Mouse (Mus musculus) ovary, postnatal 10 days (tissue): ENCODE results near the gene Abhd2.

Experiments
- DNase-seq: peaks from one replicate; pipeline ENCODE4 v3.0.0; 2022; ENCODE audit warnings: low spot score

The Abhd2 gene

DNA sequence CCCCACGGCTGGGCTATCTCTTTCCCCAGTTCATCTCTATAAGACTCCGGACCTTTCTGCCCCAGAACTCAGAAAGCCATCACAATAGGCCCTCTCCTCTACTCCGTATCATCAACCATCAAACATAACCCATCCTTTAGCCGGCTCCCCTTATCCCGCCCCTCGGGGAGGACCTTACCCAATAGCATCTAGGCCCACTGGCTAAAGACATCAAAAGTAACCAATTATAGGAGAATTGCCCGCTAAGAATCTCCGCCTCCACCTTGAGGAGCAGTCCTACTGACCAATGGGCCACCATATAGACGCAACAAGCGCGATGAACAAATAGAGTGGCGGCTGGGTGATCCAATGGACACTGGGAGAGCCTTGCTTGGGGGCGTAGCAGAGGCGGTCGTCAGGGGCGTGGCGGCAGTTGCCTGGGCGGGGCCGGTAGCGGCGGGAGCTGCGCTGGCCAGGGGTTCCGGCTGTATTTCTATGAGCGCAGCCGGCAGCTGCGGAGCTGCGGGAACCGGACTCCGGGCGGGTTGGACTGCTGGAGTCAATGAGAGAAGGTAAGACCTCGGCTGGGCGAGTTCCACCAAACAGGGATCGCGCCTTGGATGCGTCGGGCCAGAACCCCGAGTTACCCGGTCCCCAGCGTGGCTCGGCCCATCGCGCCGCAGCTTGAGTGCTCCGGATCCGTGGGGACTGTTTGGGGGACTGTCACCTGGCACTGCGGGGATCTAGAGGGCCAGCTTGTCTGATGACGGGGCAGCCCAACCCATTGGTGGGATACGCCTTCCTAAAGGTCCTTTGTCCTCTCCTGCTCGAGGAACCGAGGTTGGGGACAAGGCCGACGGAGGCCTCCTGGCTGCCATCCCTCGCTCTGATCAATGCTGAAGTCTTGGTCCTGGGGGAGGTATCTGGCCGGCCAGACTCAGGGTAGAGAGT lies at the start of gene Abhd2:
Abhd2 (plus strand) TSS at position 411 of the 930 bp plus-strand sequence.
- DNase-seq, result peak; percentile 100

GRCm38 (mm10) chr7:79225477-79225876 lies 47.5 kb upstream of the Abhd2 start:
- DNase-seq, result no peak

- DNase-seq, result no peak
Observed at GRCm38 (mm10) chr7:79226172-79226571, 46.8 kb upstream of the Abhd2 start.

DNA sequence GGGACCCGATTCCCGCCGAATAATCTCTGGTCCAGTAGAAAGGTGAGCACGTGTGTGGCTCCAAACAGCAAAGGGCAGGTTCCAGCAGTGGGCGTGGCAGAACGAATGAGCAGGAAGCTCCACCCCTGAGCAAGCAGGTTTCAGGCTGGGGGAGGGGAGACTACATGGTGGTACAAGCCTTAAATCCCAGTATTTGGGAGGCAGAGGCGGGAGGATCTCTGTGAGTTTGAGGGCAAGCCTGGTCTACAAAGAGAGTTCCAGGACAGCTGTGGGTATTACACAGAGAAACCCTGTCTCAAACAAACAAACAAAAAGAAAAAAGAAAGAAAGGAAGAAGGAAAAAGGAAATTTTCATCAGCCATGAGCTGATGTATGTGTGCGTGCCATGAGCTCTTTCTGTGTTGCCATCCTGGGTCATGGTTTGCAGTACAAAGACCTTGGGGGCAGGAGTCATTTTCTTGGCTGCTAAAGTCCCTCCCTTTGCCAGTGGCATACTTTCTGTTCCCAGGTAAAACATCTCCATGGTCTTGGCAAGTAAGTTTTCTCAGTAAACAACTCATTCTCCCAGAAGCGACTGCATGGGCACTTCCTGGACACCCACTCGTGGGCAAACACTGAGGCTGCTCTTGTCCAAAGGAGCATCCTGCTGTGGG lies 46.0 kb upstream of the Abhd2 start:
- DNase-seq, result no peak

GRCm38 (mm10) chr7:79228471-79228870 lies 44.5 kb upstream of the Abhd2 start:
- peak; percentile 79 for DNase-seq

GRCm38 (mm10) chr7:79231577-79231976 lies 41.4 kb upstream of the Abhd2 start:
- no peak for DNase-seq

- DNase-seq, result no peak
Observed at GRCm38 (mm10) chr7:79232048-79232447, 41.0 kb upstream of the Abhd2 start.

DNA sequence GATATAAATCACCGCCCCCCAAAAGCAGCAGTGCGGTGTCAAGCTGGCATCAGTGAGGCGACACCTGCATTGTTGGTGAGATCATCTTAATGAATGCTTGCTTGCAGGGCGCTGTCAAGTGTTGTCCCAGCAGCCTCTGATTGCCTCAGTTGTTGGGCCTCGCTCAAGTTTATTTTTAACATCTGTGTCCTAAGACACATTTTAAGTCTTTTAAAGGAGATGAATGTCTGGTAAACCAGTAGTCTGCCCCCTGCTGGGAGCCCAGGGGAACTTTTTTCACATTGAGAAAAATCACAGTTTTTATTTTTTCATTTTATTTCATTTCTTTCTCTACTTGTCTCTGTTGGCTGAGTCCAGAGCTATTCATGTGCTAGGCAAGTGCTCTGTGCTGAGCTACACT lies 34.3 kb upstream of the Abhd2 start:
- no peak for DNase-seq

DNA sequence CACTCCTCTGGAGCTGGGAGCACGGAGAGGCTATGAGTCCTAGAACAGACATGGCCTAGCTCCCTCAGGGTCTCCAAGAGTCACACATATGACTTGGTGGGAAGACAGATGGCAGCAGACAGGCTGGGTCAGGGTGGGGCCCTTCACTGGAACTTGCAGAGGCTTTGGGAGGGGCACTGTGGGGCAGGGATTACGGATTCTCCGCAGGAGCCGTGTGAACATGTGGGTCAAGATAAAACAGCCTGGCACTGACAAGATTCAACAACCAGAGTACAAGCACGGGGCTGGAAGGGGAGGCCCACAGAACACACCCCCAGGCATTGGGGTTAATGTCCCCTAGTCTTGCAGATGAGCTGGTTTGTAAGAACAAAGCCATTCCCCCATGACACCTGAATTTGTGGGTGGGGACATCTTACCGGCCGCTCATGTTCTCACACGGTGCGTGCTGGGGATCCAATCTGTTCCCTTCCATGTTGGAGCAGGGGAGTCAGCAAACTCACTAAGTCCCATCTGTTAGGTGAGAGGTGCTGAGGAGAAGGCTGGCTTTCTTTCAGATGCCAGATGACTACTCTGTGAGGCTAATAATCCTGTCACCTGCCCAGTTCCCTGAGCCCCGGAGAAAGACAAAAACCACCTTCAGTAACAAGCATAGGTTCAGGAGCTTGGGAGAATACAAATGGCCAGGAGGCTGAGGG lies 30.9 kb upstream of the Abhd2 start:
- no peak for DNase-seq

GRCm38 (mm10) chr7:79243236-79243635 lies 29.8 kb upstream of the Abhd2 start:
- no peak for DNase-seq

- DNase-seq, result peak; percentile 24
Observed at GRCm38 (mm10) chr7:79246039-79246670, 26.8 kb upstream of the Abhd2 start.

DNA sequence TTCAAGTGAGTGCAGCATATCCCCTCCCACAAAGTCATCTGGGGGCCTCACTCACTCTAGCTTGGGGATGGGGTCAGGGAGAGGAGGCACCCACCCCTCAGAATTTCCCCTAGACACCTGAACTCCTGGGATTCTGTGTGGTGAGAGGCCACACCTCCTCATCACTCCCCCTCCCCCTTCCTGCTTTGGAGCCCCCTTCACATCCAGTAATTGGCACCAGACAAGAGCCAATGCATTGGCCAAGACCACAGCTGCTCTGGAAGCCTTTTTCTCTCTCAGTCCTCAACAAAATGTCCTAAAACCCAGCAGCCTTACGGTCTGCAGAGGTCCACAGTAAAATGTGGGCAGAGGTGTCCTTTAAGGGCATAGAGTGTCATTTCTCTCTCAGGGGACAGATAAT lies 25.6 kb upstream of the Abhd2 start:
- DNase-seq, result no peak

GRCm38 (mm10) chr7:79247881-79248389 lies 25.1 kb upstream of the Abhd2 start:
- DNase-seq, result no peak

- DNase-seq, result no peak
Observed at GRCm38 (mm10) chr7:79249581-79249980, 23.4 kb upstream of the Abhd2 start.

- DNase-seq, result no peak
Observed at GRCm38 (mm10) chr7:79254248-79254888, 18.6 kb upstream of the Abhd2 start.

DNA sequence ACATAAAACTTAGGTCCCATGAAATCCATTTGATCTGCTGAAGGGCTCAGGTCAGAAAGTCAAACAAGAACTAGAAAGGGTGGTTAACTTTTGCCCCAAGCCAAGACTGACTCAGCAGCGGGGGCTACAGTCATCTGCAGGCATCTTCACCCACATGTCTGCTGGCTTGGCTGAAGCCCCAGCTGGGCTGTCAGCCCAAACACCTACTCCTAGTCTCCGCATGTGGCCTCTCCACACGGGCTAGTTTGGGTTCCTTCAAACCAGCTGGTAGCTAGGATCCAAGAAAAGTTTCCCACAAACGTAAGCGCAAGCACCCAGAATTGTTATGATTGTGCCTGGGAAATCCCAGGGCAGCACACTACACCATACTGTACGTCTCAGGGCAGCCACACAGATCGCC lies 17.6 kb upstream of the Abhd2 start:
- DNase-seq, result no peak

GRCm38 (mm10) chr7:79255752-79256151 lies 17.2 kb upstream of the Abhd2 start:
- DNase-seq, result no peak

GRCm38 (mm10) chr7:79256716-79257115 lies 16.3 kb upstream of the Abhd2 start:
- DNase-seq, result no peak

- no peak for DNase-seq
Observed at GRCm38 (mm10) chr7:79258981-79259542, 13.9 kb upstream of the Abhd2 start.

DNA sequence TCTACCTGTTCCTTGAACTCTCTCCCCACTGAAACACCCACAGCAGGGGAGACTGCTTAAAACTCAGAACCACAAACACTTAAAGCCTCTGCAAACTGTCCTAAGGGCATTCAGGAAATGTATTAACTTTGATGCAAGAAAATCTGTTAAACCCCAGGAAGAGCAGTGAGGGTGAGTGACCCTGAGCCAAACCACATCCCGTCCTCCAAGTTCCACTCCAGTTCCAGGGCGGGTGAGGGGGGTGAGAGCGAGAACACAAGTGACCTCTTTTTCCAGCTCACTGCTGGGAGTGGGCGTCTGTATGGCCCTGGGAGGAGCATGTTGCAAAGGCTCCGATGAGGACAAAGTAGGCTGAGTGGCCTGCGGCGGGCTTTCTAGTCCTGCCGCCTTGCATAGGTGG lies 10.5 kb upstream of the Abhd2 start:
- no peak for DNase-seq

- no peak for DNase-seq
Observed at GRCm38 (mm10) chr7:79263776-79264175, 9.2 kb upstream of the Abhd2 start.
